Mouse (Mus musculus) testis, adult 2 months (tissue): ENCODE measurements around the gene Bckdk. TPM values are rescaled to one million over a fixed set of nuclear protein-coding genes. Genes with fewer than 3 reads are reported as not detected.
"Not testable (repeated sequence)": the region's sequence is repeated elsewhere in the genome, so short reads cannot be mapped to it uniquely, and the experiment has no call there.

Source experiments
- H3K27ac ChIP-seq: fragments of 200-500 bp; 2 replicates; pipeline ENCODE4 v1.5.1; 2012; ENCODE audit warnings: low read depth, low read length; ENCODE audit not compliant: control insufficient read depth, insufficient read depth
- H3K27me3 ChIP-seq: fragments of 200-500 bp; 2 replicates; pipeline ENCODE4 v1.6.1; 2012; ENCODE audit warnings: mild to moderate bottlenecking, low read length, moderate library complexity; ENCODE audit not compliant: control insufficient read depth, insufficient read depth
- H3K36me3 ChIP-seq: fragments of 200-500 bp; 2 replicates; pipeline ENCODE4 v1.6.1; 2012; ENCODE audit warnings: mild to moderate bottlenecking, low read length; ENCODE audit not compliant: control insufficient read depth, insufficient read depth
- H3K4me1 ChIP-seq: fragments of 200-500 bp; 2 replicates; pipeline ENCODE4 v1.6.1; 2012; ENCODE audit warnings: low read length; ENCODE audit not compliant: control insufficient read depth, insufficient read depth
- H3K4me3 ChIP-seq: fragments of 200-500 bp; 2 replicates; pipeline ENCODE4 v1.5.1; 2012; ENCODE audit warnings: low read depth, mild to moderate bottlenecking, low read length, moderate library complexity, mixed read lengths; ENCODE audit not compliant: control insufficient read depth
- CTCF ChIP-seq: fragments of 200-500 bp; IDR thresholded peaks from 2 replicates; pipeline ENCODE4 v1.5.1; 2012; ENCODE audit warnings: low read depth, mild to moderate bottlenecking, inconsistent platforms, low read length, moderate library complexity; ENCODE audit not compliant: control insufficient read depth, insufficient read depth, insufficient replicate concordance
- POLR2A ChIP-seq: fragments of 200-500 bp; IDR thresholded peaks from 2 replicates; pipeline ENCODE4 v1.6.1; 2012; ENCODE audit warnings: low read depth, mild to moderate bottlenecking, inconsistent platforms, low read length, moderate library complexity; ENCODE audit not compliant: control insufficient read depth
- polyA plus RNA-seq: library from polyadenylated mRNA; depleted of rRNA; stranded (reverse); fragments of >200 nt; gene quantifications from 2 replicates; pipeline ENCODE4 v1.2.3, GENCODE M21; 2012

The Bckdk gene
- polyA plus RNA-seq, 1 experiment: 7.9 TPM

DNA sequence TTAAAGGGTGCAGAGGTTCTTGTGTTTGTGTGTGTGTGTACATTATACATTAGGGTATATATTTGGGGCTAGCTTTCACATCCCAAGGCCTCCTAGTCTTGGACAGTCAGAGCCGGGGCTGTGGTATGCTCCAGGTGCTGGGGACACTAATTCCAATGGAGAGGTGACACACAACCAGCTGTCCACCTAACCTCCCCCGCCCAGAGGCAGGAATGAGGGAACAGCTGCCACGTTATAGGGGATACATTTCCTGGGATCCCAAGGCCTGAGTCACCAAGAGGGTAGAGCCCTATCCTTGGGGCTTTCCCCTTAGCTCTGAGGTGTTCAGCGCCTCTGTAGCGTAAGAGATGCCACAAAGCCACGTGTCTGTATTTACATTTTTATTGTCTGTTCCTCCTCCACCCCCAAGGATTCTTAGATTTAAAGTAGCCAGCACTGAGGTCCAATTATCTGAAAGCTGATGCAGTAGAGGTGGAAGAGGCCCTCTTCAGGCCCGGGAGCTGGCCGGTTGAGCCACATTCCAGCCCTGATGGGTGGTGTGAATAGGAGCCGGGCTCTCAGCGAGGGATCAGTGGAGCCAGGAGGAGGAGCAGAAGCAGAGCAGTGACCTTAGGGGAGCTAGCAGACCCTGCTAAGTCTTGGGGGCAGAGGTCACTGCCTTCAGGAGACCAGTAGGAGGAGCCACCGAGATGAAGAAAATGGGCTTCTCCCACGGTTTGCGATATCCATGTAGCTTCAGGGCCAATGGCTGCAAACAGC lies 28.6 kb downstream of the Bckdk start:
- Histone ChIP-seq H3K4me3 (no peak overlapping the region), H3K36me3 (no peaks in the 10 kb centered on the region), H3K27me3 (no peaks in the 10 kb centered on the region), H3K4me1 (peaks cover 26% of the 10 kb centered on the region), H3K27ac (no peak overlapping the region)
- no peak for TF ChIP-seq CTCF
- TF ChIP-seq POLR2A: no peak

DNA sequence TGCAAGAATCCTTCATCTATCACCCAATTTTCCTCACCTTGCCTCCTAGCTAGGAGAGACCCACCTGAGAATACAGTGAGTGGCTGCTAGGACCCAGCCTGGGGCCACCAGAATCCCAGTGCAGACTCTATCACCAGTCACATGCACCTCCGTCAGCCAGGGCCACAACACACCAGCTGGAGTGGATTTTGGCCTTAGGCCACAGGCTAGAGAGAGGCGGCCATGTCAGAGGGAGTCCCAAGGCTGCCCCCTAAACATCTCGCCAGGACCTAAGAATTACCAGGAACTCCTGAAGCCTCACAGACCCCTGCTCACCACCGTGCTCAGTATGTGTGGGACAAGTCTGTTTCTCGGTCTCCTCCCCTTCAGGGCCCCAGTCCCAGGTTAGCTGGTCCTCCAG lies 30.2 kb downstream of the Bckdk start:
- no peak overlapping the region for H3K27ac ChIP-seq
- H3K27me3 ChIP-seq: no peaks in the 10 kb centered on the region
- TF ChIP-seq CTCF: no peak
- no peak overlapping the region for H3K4me3 ChIP-seq
- peaks cover 20% of the 10 kb centered on the region for H3K4me1 ChIP-seq
- H3K36me3 ChIP-seq: no peaks in the 10 kb centered on the region

DNA sequence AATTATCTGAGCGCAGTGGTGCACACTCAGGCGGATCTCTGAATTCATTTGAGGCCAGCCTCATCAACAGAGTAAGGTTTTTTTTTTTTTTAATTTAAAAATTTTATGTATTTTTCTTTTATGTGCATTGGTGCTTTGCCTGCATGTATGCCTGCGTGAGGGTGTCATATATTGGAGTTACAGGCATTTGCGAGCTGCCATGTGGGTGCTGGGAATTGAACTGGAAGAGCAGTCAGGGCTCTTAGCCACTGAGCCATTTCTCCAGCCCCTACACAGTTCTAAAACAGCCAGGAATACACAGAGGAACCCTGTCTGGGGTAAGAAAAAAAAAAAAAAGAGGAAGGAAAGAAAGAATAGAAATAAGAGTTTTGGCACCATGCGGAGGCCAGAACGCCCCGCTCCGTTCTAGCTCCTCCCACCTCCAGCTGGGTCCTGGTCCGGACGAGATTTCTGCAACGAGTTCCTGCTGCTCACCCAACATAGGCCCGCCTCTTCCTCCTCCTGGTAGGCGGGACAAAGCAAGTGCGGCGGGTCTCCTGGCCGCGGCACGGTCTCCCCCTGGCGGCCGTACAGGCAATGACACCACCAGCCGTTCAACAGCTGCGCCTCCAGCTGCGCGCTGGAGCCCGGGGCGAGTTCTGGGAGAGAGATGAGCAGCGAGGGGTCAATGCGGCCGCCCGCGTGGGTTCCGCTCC lies 31.3 kb downstream of the Bckdk start:
- Histone ChIP-seq H3K27ac (peak overlapping the region; percentile 62), H3K4me3 (peak overlapping the region; percentile 86), H3K27me3 (no peaks in the 10 kb centered on the region), H3K4me1 (peaks cover 14% of the 10 kb centered on the region), H3K36me3 (no peaks in the 10 kb centered on the region)
- TF ChIP-seq CTCF: peak; percentile 96
- TF ChIP-seq POLR2A: peak; percentile 37; the same call in 1 of the 2 replicates

DNA sequence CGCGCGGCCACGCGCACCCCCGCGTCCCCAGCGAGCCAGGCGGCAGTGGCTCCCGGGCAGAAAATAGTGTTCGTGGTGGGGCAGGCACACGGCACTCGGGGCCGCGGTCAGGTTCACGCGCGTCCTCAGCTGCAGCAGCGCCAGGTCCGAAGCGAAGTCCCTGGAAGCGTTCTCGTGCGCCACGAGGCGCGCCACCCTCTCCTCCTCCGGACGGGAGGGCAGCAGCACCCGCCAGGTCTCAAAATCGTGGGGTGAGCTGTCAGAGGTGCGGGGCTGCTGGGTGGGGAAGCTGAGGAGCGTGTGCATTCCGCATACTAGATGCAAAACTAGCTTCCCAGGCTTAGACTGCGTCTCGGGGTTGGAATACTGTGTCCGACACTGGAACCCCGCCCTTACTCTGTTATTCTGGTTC lies 31.9 kb downstream of the Bckdk start:
- peak overlapping the region; percentile 62 for H3K27ac ChIP-seq

DNA sequence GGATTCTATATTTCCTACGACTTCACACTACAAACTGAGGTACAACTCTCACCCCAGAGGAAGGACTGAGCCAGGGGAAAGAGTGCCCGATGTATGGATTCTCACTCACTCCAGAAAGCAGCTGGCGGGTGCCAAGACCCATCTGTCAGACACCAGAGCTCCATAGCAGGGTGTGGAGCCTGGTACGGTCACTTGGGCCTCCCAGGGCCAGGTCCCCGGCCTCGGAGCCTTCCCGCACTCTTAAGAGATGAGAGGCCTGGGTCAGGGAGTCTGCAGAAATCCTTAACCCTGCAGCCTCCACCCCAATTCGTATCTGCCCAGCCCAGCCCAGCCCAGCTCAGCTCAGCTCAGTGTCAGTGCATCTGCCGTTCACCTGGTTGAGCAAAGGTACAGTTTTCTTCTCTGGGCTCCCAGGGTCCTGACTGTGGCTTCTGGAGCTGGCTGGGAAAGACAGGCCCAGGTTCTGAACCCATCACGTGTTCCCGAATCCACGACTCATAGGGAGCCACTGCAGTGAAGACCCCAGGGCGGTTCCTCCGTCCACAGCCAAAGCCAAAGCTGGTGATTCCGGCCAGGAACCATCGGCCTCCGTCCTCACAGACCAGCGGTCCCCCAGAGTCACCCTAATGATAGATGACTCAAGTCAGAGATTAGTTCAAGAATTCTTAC lies 32.5 kb downstream of the Bckdk start:
- H3K4me3 ChIP-seq: peak overlapping the region; percentile 86
- no peak for TF ChIP-seq POLR2A
- TF ChIP-seq CTCF: no peak
- H3K36me3 ChIP-seq: no peaks in the 10 kb centered on the region
- no peaks in the 10 kb centered on the region for H3K27me3 ChIP-seq
- H3K27ac ChIP-seq: peak overlapping the region; percentile 4; the same call in 1 of the 2 replicates
- peaks cover 12% of the 10 kb centered on the region for H3K4me1 ChIP-seq

More for the DNA sequence above, 31.9 kb downstream of the Bckdk start:
- no peaks in the 10 kb centered on the region for H3K27me3 ChIP-seq
- no peaks in the 10 kb centered on the region for H3K36me3 ChIP-seq
- H3K4me3 ChIP-seq: peak overlapping the region; percentile 86
- no peak for TF ChIP-seq CTCF
- TF ChIP-seq POLR2A: no peak
- H3K4me1 ChIP-seq: peaks cover 12% of the 10 kb centered on the region

DNA sequence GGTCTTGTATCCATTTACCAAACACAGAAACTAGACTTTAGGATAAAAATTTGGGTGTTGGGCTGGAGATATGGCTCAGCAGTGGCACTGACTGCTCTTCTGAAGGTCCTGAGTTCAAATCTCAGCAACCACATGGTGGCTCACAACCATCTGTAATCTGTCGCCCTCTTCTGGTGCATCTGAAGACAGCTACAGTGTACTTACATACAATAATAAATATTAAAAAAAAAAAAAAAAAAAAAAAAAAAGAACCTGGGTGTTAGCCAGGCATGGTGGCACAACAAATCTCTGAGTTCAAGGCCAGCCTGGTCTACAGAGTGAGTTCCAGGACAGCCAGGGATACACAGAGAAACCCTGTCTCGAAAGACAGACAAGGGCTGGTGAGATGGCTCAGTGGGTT lies 38.2 kb downstream of the Bckdk start:
- H3K4me1 ChIP-seq, H3K4me3 ChIP-seq, H3K36me3 ChIP-seq, H3K27ac ChIP-seq, H3K27me3 ChIP-seq: not testable (repeated sequence)

DNA sequence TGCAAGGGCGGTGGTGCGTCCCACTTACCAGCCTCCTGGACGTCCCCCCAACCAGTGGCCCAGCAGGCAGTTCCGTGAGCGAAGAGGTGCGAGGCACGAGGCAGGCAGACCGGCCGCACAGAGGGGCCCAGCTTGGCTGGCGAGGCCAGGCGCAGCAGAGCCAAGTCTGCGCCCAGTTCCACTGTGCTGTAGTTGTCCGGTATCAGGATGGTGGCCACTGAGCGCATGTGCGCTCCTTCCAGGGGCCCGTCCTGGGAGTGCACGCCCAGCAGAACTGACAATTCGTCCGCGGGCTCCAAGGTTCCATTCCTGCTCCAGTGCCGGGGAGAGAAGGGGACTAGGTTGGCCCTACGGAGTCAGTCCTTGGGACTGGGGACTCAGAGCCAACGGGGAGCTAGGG lies 40.7 kb downstream of the Bckdk start:
- TF ChIP-seq POLR2A (no peak), CTCF (no peak)
- Histone ChIP-seq H3K27me3 (no peaks in the 10 kb centered on the region), H3K4me3 (peak overlapping the region; percentile 53), H3K4me1 (peaks cover 9% of the 10 kb centered on the region), H3K27ac (no peak overlapping the region), H3K36me3 (no peaks in the 10 kb centered on the region)
